Mouse (Mus musculus) c-Kit-positive CD71-negative TER-119-negative erythroid progenitor cells, embryonic 14.5 days (primary cell): ENCODE results near the gene Scin.
A peak's percentile ranks its signal among the peaks of the same experiment; 100 is the strongest.

ENCODE experiments used
- DNase-seq: peaks from one replicate; pipeline ENCODE4 v3.0.0-alpha.2; 2013; ENCODE audit warnings: low read depth

The Scin gene

DNA sequence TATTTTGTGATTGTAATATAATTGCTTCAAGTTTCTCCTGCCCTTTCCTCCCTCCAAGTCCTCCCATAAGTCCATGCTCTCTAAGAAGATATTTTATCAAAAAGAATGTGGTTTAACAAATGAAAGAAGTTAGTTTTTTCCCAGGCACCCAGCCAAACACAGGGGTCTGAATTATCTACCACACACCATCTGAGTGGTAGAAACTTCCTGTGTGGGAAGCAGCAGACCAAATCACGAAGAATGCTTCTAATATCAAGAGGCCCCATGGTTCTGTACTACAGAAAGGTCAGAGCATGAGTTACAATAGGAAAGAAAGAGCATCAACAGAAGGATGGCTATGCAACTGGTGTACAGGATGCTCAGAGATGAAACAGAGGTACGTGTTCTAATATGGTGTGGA is 25.9 kb downstream of the Scin start:
- DNase-seq = no peak

DNA sequence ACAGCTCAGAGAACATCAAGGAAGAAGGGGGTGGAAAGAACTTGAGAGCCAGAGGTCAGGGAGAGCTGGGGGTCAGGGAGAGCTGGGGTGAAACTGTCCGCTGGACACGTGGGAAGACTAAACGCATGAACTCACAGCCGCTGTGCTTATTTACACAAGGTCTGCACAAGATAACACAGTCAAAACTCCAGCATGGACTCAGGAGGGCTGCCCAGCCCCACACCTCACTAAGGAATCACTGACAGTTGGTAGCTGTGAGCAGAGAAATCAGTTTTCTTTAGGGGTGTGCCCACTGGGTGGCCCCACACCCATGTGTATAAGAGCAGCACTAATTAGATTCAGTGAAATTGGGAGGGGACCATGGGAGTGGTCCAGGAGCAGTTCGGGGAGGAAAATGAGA is 27.2 kb downstream of the Scin start:
- DNase-seq = no peak

GRCm38 (mm10) chr12:40104750-40105149 is 29.3 kb downstream of the Scin start:
- DNase-seq = no peak

DNA sequence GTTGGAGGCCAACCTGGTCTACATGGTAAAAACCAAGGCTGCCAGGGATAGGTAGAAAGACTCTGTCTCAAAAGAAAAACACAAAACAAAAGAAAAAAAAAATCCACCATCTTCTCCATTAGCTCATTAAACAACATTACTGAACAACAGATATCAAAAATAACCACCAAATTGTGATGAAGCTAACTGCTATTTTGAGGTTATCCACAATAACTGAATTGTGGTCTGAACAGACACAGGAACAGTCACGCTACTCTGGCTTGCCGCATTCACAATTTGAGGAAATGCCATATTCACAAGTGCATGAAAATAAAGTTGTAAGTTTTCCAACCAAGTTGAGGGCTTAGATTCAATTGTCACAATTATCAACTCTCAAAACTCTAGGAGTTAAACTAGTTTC is 31.7 kb downstream of the Scin start:
- no peak for DNase-seq

DNA sequence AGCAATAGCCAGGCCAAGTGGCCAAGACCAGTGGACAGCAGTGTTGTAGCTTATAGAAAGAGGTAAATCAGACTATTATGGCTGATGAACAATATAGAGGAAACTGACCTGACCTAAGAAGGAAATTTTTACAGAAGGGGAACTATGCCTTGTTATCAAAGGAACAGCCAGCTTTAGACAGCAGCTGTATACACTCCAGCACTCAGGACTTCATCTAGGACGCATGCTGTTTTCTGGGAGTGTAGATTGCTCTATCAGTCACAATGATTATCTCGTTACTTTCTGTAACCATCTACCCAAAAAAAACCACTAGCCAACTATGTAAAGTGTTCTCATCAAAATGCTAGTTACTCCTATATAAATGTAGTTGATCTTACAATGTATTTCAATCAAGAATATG is 34.6 kb downstream of the Scin start:
- DNase-seq = no peak

DNA sequence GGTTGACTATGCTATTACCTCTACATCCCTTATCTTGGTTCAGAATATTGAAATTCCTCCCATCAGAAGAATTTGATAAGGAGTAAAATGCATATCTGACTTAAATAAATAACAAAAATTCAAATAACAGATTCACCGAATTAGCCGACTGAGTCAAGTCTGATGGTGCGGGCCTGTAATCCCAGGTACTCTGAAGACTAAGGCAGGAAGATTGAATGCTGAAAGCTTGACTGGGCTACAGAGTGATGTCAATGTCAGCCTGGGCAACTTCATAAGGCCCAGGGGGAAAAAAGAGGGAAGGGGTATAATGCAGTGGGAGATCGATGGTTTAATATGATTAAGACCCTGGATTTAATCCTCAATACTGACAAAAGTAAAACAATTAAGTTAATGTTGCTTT is 36.6 kb downstream of the Scin start:
- DNase-seq = no peak

DNA sequence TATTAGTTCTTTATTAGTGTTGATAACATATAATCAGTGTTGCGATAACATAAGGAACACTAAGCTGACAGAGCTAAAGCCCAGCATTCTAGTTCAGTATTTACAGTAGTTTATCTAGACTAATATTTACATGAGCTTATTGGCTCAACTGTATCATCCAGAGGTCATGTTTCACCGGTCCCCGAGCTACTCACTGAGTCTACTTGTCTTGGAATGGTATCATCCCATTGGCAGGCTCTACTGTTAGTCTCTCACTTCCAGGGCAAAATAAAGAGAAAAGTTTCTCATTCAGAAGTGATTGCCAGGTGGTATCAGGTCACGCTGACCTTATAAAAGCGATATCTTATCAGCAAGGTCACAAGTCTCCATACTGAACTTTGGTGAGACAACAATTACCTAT is 37.0 kb downstream of the Scin start:
- no peak for DNase-seq

GRCm38 (mm10) chr12:40096453-40096852 is 37.6 kb downstream of the Scin start:
- no peak for DNase-seq

- no peak for DNase-seq
These were observed 44.0 kb downstream of the Scin start for GRCm38 (mm10) chr12:40090017-40090416.

DNA sequence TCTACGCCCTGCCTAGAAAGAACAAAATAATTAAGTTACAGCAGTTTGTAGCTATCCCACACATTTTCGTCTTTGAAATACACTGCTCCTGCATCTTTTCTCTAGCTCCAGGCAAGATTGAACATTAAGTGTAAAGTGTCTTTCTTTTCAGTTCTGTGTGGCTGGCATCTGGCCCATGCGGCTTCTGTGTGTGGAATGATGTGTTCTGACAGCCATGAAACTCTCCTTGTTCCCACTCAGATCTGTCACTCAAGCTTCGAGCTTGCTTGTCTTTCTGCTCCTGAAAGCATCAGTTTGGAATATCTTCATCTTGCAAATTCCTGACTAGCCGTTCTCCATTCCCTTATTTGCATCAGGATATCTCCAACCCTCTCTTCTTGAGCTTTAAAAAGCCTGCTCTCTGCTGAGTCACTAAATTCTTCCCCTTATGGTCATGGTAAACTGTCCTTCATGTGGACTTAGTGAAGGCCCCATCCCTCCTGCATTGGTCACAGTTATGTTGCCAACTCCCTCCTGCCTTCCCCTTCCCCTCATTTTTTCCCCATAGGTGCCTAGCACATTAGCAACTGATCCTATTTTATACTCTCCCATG is 48.2 kb downstream of the Scin start:
- DNase-seq = no peak

DNA sequence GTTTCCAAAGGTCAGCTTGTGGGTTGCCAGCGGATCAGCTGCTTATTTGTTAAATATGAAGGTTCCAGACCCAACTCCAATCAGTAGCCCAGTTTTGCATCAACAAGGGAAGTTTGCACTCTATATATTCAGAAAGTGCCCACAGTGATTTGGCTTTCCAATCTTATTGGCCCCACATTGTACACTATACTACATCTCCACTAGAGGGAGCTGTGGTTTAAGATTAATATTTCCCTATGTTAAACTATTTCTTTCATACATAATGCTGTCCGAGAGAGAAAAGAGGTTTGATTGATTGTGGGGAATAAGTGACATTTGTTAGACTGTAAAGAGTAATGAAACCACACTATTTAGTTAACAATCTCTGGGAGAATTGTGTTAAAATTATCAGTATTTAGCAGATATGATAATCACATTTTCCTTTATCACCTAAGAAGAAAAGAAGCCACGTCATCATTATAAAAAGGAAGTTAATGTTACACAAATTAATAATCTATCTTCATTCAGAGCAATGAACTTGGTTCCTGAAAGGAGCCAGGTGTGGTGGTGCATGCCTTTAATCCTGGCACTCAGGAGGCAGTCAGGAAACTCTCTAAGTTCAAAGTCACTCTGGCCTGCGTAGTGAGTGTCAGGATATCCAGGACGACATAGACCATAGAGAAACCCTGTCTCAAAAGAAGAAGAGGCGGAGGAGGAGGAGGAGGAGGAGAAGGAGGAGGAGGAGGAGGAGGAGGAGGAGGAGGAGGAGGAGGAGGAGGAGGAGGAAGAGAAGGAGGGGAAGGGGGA is 51.4 kb downstream of the Scin start:
- peak; percentile 13 for DNase-seq

DNA sequence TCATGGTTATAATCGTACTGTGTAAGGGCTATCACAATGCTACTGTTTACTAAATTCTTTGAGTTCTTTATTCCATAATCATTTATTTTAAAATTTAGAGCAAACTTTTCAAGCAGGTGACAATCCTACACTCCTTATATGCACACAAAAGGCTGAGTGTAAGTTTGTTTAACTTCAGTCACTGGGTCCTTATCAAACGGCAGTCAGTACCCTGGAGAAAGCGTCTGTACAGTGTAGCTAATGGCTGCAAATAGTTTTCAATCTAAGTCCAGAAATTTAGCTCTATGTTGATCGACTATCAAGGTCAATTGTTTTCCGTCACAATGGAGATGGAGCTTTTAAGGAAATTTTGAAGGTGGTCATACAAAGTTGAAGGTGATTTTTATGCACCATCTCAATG is 52.0 kb downstream of the Scin start:
- DNase-seq = no peak

- no peak for DNase-seq
These were observed 60.4 kb downstream of the Scin start for GRCm38 (mm10) chr12:40073660-40074059.

- DNase-seq = no peak
These were observed 87.0 kb downstream of the Scin start for GRCm38 (mm10) chr12:40047024-40047423.

DNA sequence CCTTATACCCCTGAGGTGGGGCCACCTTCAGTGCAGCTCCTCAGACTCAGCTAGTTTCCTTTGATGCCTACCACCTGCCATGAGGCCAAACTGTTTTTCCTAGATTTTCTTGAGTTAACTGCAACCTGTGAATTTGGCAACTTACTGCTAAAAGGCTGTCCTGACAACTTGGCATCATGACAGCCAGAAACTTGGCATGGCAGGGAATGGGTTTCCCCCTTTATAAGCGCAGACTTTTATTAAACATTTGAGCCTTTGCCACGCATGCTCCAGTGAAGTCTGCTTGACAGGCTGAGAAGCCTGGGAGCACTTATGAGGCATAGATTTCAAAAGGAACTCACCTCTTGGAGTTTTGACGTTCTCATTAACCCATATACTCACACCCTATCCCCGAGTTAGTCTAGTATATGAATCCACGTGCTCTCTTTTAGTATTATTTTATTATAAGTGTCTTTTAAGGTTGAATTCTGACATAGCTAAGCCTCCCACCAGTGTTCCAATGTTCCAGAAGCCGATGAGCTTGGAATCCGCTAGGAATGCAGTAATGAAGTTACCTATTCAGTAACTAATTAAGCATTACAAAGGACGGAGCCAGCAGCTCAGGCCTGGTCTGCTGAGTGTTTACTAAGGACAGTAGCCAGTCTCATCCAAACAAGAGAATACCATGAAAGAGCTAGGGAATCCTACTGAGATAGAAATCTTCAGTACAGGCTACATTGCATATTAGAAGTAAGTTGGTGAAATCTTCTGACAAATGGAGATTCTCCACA is 90.0 kb downstream of the Scin start:
- no peak for DNase-seq

DNA sequence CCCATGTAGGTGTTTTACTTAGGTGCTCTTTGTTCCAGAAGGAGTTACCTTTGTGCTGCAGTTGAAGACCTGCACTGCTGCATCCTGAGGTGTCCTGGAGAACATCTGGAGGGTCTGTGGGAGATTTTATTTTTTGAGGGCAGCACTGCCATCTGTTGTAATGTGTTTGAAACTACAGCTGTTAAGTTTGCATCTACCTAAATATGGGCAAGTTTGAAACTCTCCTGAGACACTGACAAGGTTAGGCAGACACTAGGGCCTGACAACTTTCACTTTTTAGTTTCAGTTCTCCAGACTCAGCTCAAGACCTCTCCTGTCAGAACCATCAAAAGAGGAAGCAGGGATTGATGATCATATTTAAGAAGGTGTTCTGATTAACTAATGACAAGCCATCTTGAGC is 94.0 kb downstream of the Scin start:
- no peak for DNase-seq

DNA sequence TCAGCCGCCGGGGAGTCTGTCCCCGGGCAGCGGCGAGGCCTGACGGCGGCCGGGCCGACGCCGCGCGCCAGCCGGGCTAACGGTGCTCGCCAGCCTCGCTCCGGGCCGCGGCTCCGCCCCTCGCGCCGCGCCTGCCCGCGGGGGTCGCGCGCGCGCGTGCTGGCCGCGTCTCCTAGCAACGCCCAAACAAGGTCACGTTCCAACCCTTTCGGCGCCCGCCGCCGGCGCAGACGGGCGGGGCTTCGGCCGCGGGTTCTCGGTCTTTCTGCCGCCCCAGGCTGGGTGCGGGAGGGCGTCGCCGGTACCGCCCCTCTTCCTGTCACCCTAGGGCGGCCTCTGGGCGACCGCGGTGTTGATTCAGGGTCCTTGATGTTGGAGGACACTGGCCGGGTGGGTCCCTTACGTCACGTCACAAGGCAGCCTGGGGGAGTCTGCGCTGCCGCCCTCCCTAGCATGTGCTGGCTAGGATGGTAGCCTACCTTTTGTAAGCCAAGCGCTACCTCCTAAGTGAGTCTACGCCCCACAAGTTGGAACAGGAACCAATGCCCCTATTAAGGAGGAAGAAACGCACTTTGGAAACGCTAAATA is 96.1 kb downstream of the Scin start, which contains the start of gene Arl4a:
Gene Arl4a (minus strand): TSS at position 150 of the 588 bp plus-strand sequence.
- DNase-seq = peak; percentile 85

DNA sequence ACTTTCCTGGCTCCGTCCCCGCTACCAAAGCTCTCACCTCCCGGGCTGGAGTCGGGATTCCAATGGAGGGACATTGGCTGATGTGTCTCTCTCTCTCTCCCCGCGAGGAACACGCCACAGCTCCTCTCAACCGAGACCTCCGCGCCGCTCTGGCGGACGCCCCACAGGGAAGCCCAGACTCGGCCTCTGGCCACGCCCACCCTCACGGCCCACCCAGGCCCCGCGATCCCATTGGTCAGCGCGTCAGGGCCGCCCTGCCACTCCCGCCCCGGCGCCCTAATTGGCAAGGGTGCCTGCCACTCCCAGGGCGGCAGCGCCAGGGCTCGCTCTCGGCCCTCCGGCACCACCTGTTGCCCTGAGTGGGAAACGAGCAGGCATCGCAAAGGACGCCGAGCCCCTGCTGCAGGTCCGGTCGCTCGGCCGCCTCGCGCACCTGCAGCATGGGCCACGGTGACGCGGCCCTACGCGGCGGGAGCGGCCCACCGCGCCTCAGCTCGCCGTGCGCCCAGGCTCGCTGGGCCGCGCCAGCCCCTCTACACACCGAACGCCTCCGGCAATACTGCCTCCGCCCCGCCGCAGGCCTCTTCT is 96.7 kb downstream of the Scin start:
- DNase-seq = peak; percentile 88

GRCm38 (mm10) chr12:40036666-40037065 is 97.4 kb downstream of the Scin start:
- DNase-seq = no peak

GRCm38 (mm10) chr12:40035506-40035905 is 98.5 kb downstream of the Scin start:
- no peak for DNase-seq

GRCm38 (mm10) chr12:40029201-40029600 is 104.8 kb downstream of the Scin start:
- DNase-seq = no peak

DNA sequence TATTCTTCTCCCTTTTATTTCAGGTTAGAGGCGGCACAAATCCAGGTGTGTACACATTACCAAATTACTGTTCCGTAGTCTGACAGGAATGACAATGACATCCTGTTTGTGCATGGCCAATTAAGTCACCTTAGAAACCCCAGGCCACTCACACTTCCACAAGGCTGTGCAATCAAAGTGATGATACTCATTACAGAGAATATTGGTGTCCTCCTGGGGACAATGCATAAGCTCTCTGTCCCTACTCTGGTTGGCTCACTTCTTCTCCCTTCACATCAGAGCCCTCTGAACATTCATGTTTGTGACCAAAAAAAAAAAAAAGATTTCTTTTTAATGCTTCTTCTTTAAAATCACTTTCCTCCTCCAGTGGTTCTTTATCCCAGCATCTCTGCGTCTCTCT is 106.2 kb downstream of the Scin start:
- DNase-seq = no peak
